Mouse (Mus musculus): ENCODE data around the gene Plxnb3.
A peak's percentile ranks its signal among the peaks of the same experiment; 100 is the strongest.
"Not testable (repeated sequence)": the region's sequence is repeated elsewhere in the genome, so short reads cannot be mapped to it uniquely, and the experiment has no call there.

Plxnb3 gene

DNA sequence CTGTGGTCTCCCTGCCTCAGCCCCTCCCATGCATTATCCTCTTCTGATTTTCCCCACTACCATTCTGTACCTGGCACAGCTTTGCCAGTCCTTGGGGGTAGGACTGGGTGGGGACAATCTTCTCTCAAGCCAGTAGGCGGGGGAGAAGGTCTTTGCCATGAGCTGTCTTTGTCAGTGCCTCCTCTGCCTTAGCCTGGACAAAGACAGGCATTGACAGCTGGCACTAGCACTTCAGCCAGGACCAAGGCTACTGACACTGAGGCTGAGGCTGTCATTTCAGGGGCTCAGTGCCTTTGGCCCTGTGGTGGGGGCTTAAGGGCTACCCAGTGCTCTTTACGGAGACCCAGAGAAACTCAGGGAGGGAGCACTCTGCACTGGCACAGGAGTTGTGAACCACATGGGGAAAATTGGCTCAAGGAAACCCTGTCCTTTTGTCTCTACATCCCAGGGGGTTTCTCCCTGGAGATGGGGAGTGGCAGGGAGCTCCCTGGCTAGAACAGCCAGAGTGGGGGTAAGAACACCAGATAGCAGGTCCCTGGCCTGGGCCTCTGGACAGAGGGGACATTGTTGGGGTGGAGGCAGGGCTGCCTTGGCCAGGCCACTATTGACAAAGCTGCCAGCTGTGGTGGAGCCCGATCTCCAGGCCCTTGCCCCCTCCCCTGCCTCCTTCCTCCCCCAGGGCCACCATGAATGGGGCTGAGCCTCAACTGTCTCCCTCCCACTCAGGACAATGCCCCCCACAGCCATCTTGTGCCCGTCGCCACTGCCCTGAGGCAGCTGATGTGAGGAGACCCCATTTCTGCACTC, at the start of gene Plxnb3:
TSS of gene Plxnb3 (plus strand) at position 757 of the 807 bp plus-strand sequence.
- DNase-seq (ENCODE audit: low read depth in 1 of 2, low spot score in 2 of 2) = no peak

DNA sequence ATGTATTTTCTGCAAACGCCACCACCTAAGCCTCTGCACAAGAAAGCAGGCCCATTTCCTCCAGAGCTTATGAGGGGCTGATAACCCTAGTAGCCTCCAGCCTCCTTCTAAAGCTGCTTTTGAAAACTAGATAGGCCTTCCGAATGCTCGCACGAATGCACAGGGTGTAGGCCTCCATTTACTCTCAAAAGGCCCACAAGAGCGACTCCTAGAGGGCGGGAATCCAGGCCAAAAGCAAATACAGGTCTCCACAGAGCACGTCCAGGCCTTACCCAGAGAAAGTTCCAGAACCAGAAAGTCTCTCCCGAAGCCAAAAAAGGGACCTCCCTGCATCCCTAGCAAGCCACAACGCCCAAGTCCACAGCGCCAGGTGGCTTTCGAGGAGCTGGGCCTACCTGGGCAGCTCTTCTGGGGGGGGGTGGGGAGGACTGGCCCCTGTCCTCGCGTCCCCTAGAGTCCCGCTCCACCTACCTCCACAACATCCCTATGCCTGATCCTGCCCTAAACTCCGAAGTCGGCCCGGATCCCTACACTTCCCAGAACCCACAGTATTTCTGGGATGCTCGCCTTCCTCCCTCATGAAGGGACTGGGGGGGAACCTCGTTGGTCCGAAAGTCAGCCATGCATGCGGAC, 41.3 kb upstream of the Plxnb3 start:
- DNase-seq (ENCODE audit: low read depth in 1 of 2, low spot score in 2 of 2) = no peak

DNA sequence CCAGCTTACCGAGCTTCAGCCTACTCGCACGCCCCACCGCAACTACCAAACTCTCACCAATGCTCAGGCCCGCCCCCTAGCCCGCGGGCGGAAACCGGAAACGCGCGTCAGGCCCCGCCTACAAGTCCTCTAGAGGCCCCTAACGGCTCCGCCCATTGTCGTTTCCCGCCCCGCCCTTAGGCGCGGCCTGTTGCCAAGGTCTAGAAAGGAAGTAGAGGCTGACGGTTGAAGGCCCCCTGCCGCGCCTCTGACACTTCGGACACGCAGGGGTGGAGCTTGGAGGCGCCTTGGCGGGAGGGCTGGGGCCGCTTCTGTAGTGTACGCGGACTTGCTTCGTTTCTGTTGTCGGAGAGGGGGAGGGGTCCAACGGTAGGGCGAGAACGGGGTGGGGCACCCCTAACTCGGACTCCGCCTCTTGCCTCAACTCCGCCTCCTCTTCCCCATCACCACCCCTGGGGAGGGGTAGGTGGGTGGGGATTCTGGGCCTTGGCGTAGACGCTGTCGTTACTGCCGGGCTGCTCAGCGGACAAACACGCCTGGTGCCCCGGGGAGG, 40.7 kb upstream of the Plxnb3 start, which contains the start of the genes Bcap31 and Abcd1:
TSS of gene Bcap31 (minus strand) at position 67 of the 553 bp plus-strand sequence.
TSS of gene Abcd1 (plus strand) at position 489 of the 553 bp plus-strand sequence.
- DNase-seq (ENCODE audit: low read depth in 1 of 2, low spot score in 2 of 2) = peak; percentile 92 to 95

DNA sequence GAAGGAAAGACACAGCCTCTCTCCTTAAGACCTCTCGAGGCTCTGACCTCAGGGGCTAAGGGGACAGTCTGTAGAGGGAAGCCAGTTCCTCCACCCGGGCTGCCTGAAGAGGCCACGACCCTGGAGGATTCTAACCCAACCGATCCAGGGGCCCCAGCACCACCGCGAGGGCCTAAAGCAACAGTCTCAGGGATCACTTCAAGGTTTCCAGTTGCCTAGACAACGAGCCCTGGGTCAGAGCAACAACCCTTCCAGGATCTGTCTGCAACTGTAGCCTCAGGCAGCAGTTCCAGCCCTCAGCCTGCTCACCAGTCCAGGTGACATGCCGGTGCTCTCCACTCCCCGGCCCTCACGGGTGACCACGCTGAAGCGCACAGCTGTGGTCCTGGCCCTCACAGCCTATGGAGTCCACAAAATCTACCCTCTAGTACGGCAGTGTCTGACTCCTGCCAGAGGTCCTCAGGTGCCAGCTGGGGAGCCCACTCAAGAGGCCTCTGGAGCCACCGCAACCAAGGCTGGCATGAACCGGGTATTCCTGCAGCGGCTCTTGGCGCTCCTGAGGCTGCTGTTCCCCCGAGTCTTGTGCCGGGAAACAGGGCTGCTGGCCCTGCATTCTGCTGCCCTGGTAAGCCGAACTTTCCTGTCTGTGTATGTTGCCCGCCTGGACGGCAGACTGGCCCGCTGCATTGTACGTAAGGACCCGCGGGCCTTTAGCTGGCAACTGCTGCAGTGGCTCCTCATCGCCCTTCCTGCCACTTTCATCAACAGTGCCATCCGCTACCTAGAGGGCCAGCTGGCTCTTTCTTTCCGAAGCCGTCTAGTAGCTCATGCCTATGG, 40.0 kb upstream of the Plxnb3 start:
- DNase-seq (ENCODE audit: low read depth in 1 of 2, low spot score in 2 of 2) = no peak

DNA sequence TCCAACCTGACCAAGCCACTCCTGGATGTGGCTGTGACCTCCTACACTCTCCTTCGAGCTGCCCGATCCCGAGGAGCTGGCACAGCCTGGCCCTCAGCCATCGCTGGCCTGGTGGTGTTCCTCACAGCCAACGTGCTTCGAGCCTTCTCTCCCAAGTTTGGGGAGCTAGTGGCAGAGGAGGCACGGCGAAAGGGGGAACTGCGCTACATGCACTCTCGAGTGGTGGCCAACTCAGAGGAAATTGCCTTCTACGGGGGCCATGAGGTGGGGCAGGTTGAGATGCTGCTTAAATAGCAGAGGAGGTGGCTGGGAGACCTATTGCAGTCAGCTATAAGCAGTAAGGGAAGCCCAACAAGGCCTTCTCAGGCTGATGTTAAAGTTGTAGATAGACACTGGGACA, 39.2 kb upstream of the Plxnb3 start:
- peak in 1 of 2 experiments; percentile 21 for DNase-seq (ENCODE audit: low read depth in 1 of 2, low spot score in 2 of 2)

DNA sequence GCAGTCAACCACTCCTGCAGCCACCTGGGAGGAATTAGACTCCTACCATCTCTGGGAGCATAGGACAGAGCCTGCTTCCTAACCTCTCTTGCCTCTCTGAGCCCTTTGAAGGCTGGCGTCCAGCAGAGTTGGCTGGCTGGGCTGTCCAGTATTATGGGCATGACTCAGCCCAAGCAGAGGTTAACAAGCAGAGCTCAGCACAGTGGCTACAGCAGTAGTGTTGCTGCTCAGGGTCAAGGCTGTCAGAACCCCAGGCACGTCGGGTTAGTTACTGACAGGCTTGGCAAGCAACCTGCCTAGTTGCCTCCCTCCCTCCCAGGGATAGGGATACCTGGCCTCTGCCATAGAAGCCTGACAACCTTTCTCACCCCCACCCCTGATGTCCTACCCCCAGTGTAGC, 38.6 kb upstream of the Plxnb3 start:
- DNase-seq (ENCODE audit: low read depth in 1 of 2, low spot score in 2 of 2) = no peak

DNA sequence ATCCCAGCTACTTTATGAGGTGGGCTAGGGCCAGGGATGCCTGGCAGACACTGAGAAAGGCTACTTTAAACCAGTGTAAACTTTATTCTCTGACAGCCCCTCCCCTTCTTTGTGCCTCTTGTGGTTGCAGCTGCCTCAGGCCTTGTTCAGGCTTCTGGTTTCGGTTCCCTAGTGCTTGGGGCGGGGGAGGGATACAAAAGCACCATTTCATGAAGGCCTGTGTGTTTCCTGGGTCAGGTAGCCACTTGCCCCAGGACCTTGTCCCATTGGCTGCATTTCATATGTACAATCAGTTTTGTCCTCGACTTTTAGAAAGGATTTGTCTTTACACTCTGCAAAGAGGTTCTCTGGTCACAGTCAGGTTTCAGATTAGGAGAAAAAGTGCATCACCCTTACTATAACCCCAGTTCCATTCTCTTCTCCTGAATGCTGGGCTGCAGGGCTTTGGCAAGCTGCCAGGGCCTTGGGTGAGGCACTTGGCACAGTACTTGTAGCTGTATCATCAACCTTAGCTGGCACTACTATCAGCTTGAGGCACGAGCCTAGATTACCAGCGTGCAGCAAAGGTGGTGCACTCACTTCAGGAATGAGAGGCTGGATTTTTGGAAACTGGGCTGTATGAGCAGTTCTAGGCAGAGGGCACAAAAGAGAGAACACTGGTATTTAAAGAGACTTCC, 38.1 kb upstream of the Plxnb3 start:
- DNase-seq (ENCODE audit: low read depth in 1 of 2, low spot score in 2 of 2) = peak in 1 of 2 experiments; percentile 20

DNA sequence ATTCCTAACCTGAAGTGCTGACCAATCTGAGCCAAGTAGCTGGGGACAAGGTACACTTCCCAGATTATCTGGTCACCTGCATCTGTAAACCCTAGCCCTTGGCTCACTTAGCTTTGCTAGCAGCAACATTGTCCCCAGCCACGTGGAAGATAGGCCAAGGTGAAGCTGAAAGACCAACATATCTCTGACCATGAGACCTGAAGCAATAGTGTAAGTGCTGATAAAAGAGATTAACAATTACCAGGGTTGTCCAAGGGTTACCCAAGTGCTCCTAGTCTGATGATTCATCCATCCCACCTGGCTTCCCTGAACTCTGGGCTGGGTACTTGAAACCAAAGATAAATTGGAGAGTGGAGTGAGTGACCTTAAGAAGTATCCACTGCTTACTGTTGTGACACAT, 26.0 kb upstream of the Plxnb3 start:
- no peak for DNase-seq (ENCODE audit: low read depth in 1 of 2, low spot score in 2 of 2)

DNA sequence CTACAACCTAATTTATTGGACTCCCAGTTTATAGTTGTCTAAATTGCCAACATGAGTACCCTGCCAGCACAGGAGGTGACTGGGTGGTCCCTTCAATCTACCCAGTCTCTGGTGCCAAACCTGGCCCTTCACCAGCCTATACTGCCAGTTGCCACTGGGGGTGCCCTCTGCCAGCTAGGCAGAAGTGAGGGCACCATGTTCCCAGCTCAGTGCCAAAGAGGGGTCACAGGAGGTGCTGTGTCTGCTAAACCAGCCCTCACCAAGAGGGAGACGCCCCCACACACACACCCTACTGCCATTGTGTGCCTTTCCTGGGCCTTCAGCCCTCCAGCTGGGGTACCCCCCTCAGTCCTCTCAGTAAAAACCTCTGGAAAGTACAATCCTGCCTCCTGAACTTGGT, 18.7 kb upstream of the Plxnb3 start:
- no peak for DNase-seq (ENCODE audit: low read depth in 1 of 2, low spot score in 2 of 2)

DNA sequence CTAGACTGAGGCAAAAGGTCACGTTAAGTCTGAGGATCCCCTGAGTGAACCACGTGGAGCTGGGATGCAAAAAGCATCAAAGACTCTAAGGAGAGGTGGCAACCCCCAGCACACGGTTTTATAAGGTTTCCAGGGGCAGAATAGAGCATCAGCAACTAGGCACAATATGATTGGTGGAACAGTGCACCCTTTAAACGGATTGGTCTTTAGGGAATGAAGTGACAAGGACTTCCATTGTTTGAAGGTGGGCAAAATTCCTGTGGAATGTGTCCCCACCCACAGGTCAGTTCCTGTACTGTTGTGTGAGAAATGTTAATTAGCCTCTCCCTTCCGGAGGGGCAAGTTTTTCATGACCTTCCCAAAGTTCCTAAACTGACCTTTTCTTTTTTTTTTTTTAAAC, 17.7 kb upstream of the Plxnb3 start:
- no peak for DNase-seq (ENCODE audit: low read depth in 1 of 2, low spot score in 2 of 2)

DNA sequence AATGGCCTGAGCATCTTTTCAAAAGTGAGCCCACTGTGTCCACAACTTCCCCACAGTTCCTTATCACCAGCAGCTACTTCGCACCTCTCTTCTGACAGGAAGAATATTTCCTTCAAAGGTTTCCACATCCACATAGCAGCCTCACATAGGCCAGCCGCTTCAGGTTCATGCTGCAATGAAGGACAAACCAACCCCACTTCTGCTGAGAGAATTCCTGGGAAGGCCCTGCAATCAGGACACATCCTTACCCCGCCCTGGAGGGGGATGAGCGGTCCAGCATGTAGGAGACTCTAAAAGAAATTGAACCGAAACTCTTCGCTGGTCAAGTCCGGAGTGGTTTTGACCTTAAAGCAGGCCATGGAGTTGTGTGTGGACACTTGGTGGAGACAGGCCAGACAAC, 17.0 kb upstream of the Plxnb3 start:
- not testable (repeated sequence) for DNase-seq (ENCODE audit: low read depth in 1 of 2, low spot score in 2 of 2)

DNA sequence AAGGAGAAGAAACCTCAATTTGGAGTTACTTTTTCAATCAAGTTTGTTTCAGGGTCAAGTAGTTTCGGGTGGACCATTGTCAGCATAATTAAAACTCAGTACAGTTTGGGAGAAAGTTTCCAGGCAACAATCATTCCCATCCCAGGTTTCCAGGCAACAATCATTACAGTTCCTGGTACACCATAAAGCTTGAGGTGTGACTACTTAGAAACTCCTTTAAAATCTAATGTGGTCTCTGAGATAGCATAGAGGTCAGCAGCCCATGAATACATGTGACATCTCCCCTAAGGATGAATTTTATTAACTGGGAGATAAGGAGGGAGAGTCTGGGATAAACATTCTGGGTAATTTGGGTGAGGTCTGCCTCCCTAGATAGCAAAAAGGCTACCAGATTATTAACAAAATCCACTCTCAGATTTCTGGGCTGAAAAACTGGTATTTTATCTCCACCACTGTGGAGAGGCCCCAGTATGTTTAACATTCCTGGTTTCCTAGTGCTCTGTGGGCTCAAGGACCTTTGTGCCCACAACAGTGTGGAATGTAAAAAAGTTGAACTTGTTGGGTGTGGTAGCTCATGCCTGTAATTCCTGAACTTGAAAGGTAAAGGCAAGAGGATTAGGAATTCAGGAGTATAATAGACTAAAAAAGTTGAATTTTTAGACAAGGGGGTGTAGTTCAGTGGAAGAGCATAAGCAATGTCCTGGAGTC, 12.0 kb upstream of the Plxnb3 start:
- no peak for DNase-seq (ENCODE audit: low read depth in 1 of 2, low spot score in 2 of 2)

DNA sequence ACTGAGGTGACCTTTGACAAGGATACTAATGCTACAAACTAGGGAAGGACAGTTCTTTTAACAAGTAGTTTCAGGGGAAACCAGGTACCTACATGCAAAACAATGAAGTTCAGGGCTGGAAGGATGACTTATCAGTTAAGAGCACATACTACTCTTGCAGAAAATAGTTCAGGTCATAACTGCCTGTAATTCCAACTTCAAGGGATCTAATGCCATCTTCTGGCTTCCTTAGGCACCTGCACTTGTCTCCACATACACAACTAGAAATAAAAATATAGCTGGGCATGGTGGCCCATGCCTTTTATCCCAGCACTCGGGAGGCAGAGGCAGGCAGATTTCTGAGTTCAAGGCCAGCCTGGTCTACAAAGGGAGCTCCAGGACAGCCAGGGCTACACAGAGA, 7.9 kb upstream of the Plxnb3 start:
- DNase-seq (ENCODE audit: low read depth in 1 of 2, low spot score in 2 of 2) = no peak

DNA sequence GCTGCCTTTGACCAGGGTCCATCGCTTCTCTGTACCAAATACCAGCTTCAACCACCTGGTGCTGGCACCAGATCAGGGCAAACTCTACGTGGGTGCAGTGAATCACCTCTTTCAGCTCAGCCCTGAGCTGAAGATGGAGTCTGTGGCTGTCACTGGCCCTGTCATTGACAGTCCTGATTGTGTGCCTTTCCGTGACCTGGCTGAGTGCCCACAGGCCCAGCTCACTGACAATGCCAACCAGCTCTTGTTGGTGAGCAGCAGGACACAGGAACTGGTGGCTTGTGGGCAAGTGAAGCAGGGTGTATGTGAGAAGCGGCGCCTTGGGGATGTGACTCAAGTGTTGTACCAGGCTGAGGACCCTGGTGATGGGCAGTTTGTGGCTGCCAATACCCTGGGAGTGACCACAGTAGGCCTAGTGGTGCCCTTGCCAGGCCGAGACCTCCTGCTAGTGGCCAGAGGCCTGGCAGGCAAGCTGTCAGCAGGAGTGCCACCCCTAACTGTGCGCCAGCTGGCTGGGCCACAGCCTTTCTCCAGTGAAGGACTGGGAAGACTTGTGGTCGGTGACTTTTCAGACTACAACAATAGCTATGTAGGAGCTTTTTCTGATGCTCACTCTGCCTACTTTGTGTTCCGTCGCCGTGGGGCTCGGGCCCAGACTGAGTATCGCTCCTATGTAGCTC, 1.9 kb downstream of the Plxnb3 start:
- no peak for DNase-seq (ENCODE audit: low read depth in 1 of 2, low spot score in 2 of 2)

DNA sequence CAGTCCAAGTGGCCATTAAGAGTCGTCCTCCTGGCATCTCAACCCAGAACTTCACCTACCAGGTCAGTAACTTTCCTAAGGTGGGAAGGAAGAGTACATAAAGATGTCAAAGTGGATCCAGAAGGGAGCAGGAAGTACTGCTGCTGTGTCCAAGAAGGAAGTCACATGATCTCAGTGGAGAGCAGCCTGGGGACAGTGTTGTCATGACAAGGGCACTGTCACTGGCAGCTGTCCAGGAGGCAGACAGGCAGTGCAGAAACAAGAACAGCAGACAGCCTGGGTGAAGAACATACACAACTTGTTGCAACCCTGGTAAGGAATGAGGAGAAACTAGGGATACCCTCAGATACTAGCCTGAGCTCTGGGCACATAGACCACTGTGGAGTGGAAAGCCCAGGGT, 8.4 kb downstream of the Plxnb3 start:
- DNase-seq (ENCODE audit: low read depth in 1 of 2, low spot score in 2 of 2) = peak; percentile 3 to 35

DNA sequence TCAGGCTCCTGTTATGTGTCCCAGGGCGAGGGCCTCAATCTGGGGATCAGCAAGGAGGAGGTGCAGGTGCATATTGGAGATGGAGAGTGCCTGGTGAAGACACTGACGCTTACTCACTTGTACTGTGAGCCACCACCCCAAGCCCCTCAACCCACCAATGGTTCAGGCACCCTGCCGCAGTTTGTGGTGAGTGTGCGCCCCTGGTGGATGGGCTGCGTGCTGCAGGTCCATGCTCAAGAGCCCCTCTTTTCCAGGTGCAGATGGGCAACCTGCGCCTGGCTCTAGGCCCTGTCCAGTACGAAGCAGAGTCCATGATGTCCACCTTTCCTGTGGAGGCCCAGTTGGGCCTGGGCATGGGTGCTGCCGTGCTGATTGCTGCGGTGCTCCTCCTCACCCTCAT, 10.4 kb downstream of the Plxnb3 start:
- no peak for DNase-seq (ENCODE audit: low read depth in 1 of 2, low spot score in 2 of 2)

DNA sequence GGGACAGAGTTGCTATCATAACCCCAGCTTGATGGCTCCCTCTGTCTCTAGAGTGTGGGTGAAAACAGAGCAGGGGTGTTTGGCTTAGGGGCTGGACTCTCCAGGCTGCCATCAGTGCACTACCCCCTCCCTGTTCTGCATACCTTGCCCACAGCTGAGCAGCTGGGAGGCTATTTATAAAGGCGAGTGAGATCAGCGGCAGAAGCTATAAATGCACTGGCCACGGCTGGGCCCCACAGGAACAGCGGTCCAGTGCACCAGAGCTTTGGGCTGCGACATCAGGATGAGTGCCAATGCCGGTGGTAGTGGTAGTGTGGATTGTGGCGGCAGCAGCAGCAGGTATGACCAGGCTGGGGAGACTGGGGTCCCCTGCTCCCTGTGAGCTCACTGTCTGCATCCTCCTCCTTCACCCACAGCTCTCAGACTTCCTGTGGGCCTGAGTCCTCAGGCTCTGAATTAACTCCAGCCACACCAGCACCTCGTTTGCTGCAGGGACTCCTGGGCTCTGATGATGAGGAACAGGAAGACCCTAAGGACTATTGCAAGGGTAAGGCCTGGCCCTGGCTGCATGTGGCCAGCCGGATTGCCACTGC, 17.4 kb downstream of the Plxnb3 start, which contains the start of gene Srpk3:
TSS of gene Srpk3 (plus strand) at position 238 of the 593 bp plus-strand sequence.
- DNase-seq (ENCODE audit: low read depth in 1 of 2, low spot score in 2 of 2) = no peak

DNA sequence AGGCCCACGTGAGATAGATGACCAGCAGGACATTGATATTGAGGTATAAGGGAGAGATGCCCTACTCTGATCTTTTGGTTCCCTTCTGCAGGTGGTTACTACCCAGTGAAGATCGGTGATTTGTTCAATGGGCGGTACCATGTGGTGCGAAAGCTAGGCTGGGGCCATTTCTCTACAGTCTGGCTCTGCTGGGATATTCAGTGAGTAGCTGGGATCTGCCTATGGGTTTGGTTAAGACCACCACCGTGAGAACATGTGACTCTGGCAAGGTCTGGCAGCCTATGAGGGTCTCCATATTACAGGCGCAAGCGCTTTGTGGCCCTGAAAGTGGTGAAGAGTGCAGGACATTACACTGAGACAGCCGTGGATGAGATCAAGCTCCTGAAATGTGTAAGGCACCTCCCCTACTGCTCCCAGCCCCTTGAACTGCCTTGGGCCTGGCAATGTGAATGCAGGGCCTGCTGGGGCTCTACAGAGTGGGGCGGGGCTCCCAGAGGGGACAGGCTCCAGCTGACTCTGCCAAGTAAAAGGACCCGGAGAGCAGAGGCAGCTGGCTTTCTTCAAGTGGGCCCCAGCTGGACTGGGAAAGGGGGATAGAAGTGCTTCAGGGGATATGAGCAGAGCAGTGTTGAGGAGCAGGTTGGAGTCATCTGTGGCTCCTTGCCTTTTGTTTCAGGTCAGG, 18.1 kb downstream of the Plxnb3 start:
- no peak for DNase-seq (ENCODE audit: low read depth in 1 of 2, low spot score in 2 of 2)

DNA sequence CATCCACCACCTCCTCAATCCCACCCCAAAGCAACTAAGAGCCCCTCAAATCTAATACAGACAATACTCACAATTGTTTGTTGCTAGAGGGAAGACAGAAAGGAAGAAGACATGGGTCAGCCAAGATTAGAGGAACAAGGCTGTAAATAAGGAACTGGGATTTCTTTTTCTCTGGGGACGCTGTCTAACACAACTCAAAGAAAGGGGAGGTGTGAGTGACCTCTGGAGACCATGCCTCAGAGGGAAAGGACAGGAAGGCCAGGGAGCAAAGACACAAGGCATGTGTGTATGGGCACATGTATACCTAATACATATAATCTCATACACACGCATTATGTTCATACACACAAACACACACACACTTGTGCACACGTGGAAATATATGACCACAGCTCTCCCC, 25.3 kb downstream of the Plxnb3 start:
- DNase-seq (ENCODE audit: low read depth in 1 of 2, low spot score in 2 of 2) = no peak

Data from monocyte, adult 2 months (primary cell).